Mouse (Mus musculus) adrenal gland, adult (tissue): ENCODE results near the gene Chrne.

Experiments
- DNase-seq, 2 experiments: peaks; one replicate each; pipeline ENCODE4 v3.0.0; 2022 to 2023; ENCODE audit warnings: low spot score in 1 of 2; ENCODE audit not compliant: inconsistent age in 2 of 2

The Chrne gene

GRCm38 (mm10) chr11:70619101-70619500, at the start of gene Chrne:
Gene Chrne, minus strand, starts transcription at chr11:70619216.
- no peak for DNase-seq

GRCm38 (mm10) chr11:70668335-70668770, 49.3 kb upstream of the Chrne start:
- DNase-seq: no peak

DNA sequence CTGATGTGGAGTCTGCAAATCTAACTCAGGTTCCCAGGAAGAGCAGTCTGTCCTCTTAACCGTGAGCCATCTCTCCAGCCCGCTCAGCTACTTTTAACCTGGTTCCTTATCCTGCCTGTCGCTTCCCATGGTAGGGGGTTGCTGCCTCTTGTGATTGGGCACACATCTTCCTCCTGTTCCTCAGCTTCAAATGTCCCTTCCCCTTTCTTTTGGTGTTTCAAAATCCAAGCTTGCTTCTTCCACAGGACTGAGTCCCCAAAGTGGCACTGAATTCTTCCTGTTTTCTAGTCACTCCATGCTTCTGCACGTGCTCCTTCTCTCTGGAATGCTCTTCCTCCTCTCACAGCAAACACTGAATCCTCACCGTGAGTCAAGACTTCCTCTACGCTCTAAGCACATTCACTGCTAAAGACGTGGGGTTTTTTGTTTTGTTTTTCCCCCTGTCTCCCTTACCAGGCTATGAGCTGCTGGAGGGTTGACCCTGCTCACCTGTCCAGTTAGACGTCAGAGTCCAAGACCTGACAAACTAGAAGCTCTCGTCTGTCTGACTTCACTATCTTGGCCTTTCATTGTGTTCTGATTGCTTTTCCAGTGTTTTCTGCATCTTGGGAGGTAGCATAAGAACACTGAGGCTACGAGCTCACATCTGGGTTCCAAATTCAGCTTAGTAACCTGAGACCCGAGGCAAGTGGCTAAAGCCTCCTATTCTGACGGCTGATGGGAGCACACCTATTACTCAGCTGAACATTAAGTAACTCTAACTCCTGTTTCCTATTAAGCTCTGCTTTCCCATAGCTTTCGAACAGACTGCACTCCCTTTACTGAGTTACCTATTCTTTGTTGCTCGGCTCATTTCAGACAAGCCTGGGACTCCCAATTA, 48.5 kb upstream of the Chrne start:
- peak in 1 of 2 experiments; percentile 54 for DNase-seq

- peak in 1 of 2 experiments; percentile 71 for DNase-seq
Observed at GRCm38 (mm10) chr11:70666687-70667086, 47.7 kb upstream of the Chrne start.

DNA sequence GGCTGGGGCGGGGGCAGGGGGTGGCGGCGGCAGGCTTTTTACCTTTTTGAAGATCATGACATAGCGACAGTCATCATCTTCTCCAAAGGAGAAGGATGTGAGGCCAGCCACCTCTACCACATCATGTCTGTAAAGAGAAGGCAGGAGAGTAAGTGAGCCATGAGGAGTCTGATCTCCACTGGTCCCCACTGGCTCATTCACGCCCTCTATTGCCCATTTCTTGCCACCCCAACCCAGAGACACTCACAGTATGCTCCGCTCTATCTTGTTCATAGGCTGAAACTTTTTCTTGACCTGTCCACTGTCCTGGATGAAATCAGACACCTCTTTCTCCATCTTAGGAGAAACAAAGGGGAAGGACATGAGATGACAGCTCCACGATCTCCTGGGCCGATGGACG, 45.7 kb upstream of the Chrne start:
- DNase-seq: no peak

DNA sequence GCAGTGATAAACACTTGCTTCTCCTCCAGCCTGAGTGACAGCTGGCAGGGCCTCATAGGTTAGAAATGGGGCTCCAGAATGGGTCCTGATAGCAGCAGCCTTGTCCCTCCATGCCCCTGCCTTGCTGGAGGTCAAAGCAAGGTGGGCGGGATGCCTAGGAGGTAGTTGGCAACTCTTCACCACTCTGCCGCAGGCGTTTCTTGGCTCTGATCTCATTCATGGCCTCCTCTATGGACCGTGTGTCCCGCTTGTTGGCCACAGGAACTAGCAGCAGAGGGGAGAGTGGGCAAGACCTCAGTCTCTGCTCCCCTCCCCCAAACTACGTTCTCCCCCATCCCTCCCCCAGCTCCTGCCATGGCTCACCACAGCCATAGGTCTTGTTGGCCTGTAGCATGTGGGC, 44.9 kb upstream of the Chrne start:
- DNase-seq: no peak

DNA sequence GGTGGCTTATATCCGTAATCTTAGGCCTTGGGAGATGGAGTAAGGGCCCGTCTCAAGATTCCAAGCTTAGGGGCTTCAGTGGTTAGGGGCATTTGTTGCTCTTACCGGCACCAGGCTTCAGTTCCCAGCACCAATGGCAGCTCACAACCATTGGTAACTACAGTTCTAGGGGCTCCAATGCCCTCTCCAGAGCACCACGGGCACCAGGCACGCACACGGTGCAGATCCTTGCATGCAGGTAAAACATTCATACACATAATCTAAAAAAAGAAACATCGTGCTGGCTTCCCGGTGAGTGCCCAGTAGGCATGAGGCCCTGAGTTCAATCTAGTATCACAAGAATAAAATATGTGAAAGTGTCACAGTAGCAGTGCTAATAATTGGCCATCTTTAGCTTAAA, 44.1 kb upstream of the Chrne start:
- no peak for DNase-seq

DNA sequence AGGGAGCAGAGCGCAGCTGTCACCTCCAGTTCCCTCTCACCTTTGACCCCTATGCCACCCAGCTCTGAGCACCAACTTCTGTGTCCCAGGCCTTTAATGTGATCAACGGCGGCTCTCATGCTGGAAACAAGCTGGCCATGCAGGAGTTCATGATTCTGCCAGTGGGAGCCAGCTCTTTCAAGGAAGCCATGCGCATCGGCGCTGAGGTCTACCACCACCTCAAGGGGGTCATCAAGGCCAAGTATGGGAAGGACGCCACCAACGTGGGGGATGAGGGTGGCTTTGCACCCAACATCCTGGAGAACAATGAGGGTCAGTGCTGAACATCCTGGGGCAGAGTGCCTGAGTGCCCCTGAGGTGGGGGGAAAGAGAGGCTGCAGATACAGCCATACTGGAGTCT, 41.6 kb upstream of the Chrne start:
- DNase-seq: no peak

- DNase-seq: no peak
Observed at GRCm38 (mm10) chr11:70658942-70659341, 39.9 kb upstream of the Chrne start.

DNA sequence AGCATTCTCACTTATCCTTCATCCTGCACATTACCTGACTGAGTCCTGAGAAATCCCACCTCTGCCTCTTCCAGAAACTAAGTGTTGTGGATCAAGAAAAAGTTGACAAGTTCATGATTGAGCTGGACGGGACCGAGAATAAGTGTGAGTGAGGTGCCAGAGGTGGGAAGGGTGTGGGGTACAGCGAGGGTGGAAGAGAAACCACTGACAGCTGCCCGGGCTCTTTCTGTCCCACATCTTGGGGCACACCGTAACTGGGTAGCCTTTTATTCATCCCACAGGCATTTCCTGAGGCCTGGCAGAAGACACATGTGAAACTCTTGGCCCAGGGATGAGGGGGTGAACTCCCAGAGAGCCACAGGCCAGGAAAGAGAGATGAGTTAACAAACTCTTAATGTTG, 39.5 kb upstream of the Chrne start:
- DNase-seq: no peak

DNA sequence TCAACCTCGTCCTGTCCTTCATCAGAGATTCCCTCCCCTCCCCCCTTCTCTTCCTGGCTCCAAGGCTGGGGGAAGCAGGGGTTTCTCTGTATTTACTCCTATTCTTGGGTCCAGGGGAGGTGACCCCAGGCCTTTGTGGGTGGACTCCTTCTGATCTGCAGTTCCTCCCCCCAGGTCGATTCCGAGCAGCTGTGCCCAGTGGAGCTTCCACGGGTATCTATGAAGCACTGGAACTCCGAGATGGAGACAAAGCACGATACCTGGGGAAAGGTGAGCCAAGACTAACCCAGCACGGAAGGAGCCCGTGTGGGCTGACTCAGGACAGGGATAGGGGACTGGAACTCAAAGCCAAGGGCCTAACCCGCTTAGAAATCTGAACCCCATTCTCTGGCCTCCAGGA, 39.0 kb upstream of the Chrne start:
- no peak for DNase-seq

DNA sequence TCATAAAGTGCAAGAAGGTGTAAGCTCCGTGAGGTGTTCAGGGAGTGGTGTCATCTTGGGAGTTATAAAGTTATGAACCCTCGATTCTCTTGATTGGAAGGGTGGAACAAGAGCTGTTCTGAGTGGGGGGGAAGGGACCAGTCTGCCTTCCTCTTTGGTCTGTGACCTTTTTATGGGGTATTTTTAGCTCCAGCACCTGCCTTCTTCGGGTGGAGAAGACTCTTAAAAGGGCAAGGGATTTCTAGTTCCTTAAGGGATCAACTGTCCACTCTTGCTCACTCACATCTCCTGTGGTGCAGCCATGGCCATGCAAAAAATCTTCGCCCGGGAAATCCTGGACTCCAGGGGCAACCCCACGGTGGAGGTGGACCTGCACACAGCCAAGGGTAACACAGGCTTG, 38.6 kb upstream of the Chrne start:
- peak; percentile 16 to 52 for DNase-seq

- peak; percentile 54 to 73 for DNase-seq
Observed at GRCm38 (mm10) chr11:70656964-70657363, 37.9 kb upstream of the Chrne start, which contains the start of gene Eno3. Gene Eno3, plus strand, starts transcription at chr11:70657202.

DNA sequence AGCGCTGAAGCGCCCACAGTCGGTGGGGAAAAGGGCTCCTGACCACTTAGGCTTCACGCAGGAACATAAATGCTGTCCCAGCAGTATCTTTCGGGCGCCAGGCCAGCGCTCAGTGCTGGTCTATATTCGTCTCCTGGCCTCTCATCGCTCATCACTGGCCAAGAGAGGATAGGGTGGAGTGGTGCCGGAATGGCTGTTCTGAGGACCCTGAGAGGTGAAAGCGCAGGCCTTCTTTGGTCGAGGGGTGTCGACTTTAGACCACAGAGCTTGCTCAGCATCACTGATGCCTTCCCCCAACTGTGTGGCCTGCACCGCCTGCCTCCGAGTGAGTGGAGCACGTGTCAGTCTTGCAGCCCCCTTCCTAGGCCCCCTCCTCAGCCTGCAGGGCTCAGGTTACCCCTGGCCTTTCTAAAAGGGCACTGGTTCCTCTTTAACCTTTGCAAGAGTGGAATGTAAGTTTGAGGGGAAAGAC, 37.5 kb upstream of the Chrne start:
- peak in 1 of 2 experiments; percentile 66 for DNase-seq

GRCm38 (mm10) chr11:70655571-70656455, 36.8 kb upstream of the Chrne start:
- peak; percentile 85 to 94 for DNase-seq

DNA sequence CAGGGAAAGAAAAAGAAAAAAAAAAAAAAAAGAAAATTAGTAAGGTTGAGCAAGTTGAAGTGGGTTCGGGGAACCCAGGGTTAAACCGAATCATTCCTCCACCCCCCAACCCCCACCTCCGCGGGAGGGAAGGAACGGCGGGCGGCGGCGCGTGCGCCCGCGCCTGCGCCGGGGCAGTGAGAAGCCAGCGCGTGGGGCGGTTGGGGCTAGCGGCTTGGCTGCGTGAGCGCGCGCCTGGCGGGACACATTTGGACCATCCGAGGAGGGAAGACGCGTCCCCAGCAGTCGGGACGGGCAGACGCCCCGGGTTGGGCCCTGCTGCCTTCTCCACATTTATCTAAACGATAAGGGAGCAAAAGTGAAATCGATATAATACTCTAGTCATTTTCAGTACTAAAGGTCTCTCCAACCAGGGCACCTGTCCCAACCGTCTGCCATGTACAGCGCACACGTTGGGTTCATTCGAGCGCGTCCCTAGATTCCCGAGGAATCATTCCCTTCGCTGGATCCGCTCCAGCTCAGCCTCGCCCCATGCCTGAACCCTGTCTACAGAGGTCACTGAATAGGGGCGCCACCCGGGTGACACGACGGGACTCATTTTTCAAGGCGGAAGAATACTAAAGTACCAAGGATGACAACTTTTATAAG, 36.0 kb upstream of the Chrne start:
- peak; percentile 88 to 96 for DNase-seq

DNA sequence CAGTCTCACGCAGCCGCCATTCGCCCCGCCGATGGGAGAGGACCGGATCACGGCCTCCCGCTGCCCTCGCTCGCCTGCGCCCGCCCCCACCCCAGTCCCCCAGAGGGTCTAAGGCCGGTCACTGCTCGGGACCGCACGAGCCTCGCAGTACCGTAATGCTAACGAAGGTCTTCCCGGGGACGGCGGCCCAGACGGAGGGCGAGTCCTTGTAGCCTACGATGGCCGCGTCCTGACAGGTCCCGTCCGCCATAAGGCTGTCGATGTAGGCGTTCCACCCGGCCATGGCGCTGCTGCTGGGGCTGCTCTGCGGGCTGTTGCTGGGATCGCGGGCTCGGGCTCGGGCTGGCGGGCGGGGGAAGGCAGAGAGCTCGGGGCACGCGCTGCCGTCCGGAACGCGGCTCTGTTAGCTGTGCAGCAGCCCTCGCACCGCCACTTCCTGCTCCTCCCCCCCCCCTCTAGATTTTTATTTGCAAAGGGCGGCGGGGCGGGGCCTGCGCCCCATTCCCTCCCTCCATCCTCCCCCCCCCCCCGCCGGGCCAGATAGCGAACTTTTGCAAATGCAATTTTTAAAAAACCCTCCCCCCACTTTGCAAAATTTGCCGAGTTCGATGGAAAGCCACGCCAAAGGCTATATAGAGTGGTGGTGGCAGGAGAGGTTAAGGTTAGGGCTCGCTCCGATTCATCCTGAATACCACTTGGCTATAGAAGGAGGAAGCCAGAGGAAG, 35.3 kb upstream of the Chrne start, which contains the start of gene Pfn1:
Pfn1 (minus strand) TSS at position 447 of the 725 bp plus-strand sequence.
- peak; percentile 81 to 94 for DNase-seq

GRCm38 (mm10) chr11:70653345-70654197, 34.6 kb upstream of the Chrne start:
- peak; percentile 79 to 93 for DNase-seq

- peak in 1 of 2 experiments; percentile 85 for DNase-seq
Observed at GRCm38 (mm10) chr11:70652884-70653344, 33.9 kb upstream of the Chrne start.
